Mouse (Mus musculus) myocyte (in vitro differentiated cells): ENCODE data around the gene Gpr12. TPM values are rescaled to one million over a fixed set of nuclear protein-coding genes. Genes with fewer than 3 reads are reported as not detected.
"Not testable (repeated sequence)": the region's sequence is repeated elsewhere in the genome, so short reads cannot be mapped to it uniquely, and the experiment has no call there.

Source experiments
- H3K27me3 ChIP-seq: one replicate; pipeline ENCODE4 v1.6.1; 2011; ENCODE audit not compliant: control insufficient read depth, insufficient read depth, insufficient read length
- H3K36me3 ChIP-seq: one replicate; pipeline ENCODE4 v1.6.1; 2011; ENCODE audit not compliant: control insufficient read depth, insufficient read depth
- H3K4me2 ChIP-seq: one replicate; pipeline ENCODE4 v1.6.1; 2011; ENCODE audit warnings: low read depth, control low read depth
- H3K4me3 ChIP-seq: one replicate; pipeline ENCODE4 v1.5.1; 2011; ENCODE audit warnings: mild to moderate bottlenecking, control low read depth, moderate library complexity
- H3K79me2 ChIP-seq: one replicate; pipeline ENCODE4 v1.6.1; 2011; ENCODE audit not compliant: control insufficient read depth, insufficient read depth
- H3ac ChIP-seq: one replicate; pipeline ENCODE4 v1.6.1; 2011; ENCODE audit not compliant: control insufficient read depth, insufficient read length
- CEBPB ChIP-seq: IDR thresholded peaks from 2 replicates; pipeline ENCODE4 v1.6.1; 2011; ENCODE audit warnings: mild to moderate bottlenecking, moderate library complexity; ENCODE audit not compliant: poor library complexity, insufficient read depth, severe bottlenecking
- E2F4 ChIP-seq: IDR thresholded peaks from one replicate; pipeline ENCODE4 v1.6.1; 2011; ENCODE audit warnings: mild to moderate bottlenecking, control low read depth, moderate library complexity; ENCODE audit not compliant: insufficient read depth
- MAX ChIP-seq: IDR thresholded peaks from one replicate; pipeline ENCODE4 v1.6.1; 2011; ENCODE audit warnings: low read depth, mild to moderate bottlenecking, control low read depth
- MYOD1 ChIP-seq, 3 experiments: IDR thresholded peaks; one replicate each; pipeline ENCODE4 v1.6.1; 2011; ENCODE audit warnings: control low read depth in 2 of 3, low read depth in 2 of 3, mild to moderate bottlenecking in 2 of 3, moderate library complexity in 1 of 3; ENCODE audit not compliant: insufficient read length in 2 of 3, control insufficient read depth in 1 of 3
- MYOG ChIP-seq, 3 experiments: IDR thresholded peaks; one replicate each; pipeline ENCODE4 v1.6.1; 2011; ENCODE audit warnings: control low read depth in 2 of 3, low read depth in 2 of 3, mild to moderate bottlenecking in 2 of 3; ENCODE audit not compliant: insufficient read length in 2 of 3, control insufficient read depth in 1 of 3, insufficient read depth in 1 of 3
- POLR2A ChIP-seq: IDR thresholded peaks from one replicate; pipeline ENCODE4 v1.6.1; 2011; ENCODE audit warnings: low read depth, mild to moderate bottlenecking, control low read depth, moderate library complexity; ENCODE audit not compliant: insufficient read length
- POLR2AphosphoS2 ChIP-seq: IDR thresholded peaks from one replicate; pipeline ENCODE4 v1.6.1; 2011; ENCODE audit warnings: low read depth, control low read depth; ENCODE audit not compliant: insufficient read length
- REST ChIP-seq: IDR thresholded peaks from one replicate; pipeline ENCODE4 v1.6.1; 2011; ENCODE audit warnings: mild to moderate bottlenecking, control low read depth, moderate library complexity; ENCODE audit not compliant: insufficient read depth, insufficient read length
- SRF ChIP-seq: IDR thresholded peaks from one replicate; pipeline ENCODE4 v1.6.1; 2011; ENCODE audit warnings: low read depth; ENCODE audit not compliant: control insufficient read depth, insufficient read length
- TCF12 ChIP-seq: IDR thresholded peaks from one replicate; pipeline ENCODE4 v1.6.1; 2011; ENCODE audit warnings: mild to moderate bottlenecking, control low read depth; ENCODE audit not compliant: poor library complexity, insufficient read depth, severe bottlenecking
- TCF3 ChIP-seq: IDR thresholded peaks from one replicate; pipeline ENCODE4 v1.6.1; 2011; ENCODE audit warnings: low read depth, control low read depth; ENCODE audit not compliant: insufficient read length
- USF1 ChIP-seq: IDR thresholded peaks from one replicate; pipeline ENCODE4 v1.6.1; 2011; ENCODE audit warnings: low read depth, mild to moderate bottlenecking, control low read depth, moderate library complexity
- polyA plus RNA-seq: library from polyadenylated mRNA; unstranded; fragments of >200 nt; fragmentation: generic; extraction: Trizol; gene quantifications from one replicate; pipeline ENCODE4 v1.2.1, GENCODE M21; 2012; ENCODE audit warnings: missing spikeins

Gpr12 gene
- polyA plus RNA-seq, 1 experiment = not detected

- Histone ChIP-seq H3K27me3 (peaks cover 5% of the 10 kb centered on the region), H3K4me2 (no peak overlapping the region), H3ac (no peak overlapping the region), H3K79me2 (no peaks in the 10 kb centered on the region), H3K4me3 (no peak overlapping the region), H3K36me3 (no peaks in the 10 kb centered on the region)
- TF ChIP-seq POLR2A (no peak), REST (no peak), TCF12 (no peak), MYOG (IDR thresholded peaks at IDR 0.05; ENCODE audit: control insufficient read depth in 1 of 3, insufficient read depth in 1 of 3, insufficient read length in 2 of 3, low read depth in 2 of 3) (no peak), MAX (no peak), POLR2AphosphoS2 (no peak), USF1 (no peak), MYOD1 (IDR thresholded peaks at IDR 0.05; ENCODE audit: control insufficient read depth in 1 of 3, insufficient read length in 2 of 3, low read depth in 2 of 3) (no peak), SRF (no peak), TCF3 (no peak), CEBPB (no peak), E2F4 (no peak)
Observed at GRCm38 (mm10) chr5:146609646-146610045, 24.6 kb upstream of the Gpr12 start.

DNA sequence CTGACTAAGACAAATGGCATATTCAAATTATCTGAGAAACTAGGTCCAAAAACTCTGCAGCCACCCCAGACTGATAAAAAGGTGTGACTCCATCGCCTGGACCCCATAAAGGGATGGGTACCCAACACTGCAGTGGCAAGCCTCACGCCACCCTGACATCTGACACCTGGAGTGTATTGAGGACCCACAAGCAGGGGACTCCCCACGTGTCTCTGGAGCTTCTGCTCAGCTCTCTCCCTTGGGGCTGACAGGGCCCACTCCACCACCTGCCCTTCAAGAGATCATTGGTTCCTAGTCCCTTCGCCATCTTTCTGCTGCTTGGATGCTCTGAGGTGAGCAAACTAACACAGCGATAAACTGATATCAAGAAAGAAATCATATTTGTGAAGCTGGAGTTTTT is 22.8 kb upstream of the Gpr12 start:
- Histone ChIP-seq H3K36me3 (no peaks in the 10 kb centered on the region), H3K4me2 (no peak overlapping the region), H3ac (no peak overlapping the region)

DNA sequence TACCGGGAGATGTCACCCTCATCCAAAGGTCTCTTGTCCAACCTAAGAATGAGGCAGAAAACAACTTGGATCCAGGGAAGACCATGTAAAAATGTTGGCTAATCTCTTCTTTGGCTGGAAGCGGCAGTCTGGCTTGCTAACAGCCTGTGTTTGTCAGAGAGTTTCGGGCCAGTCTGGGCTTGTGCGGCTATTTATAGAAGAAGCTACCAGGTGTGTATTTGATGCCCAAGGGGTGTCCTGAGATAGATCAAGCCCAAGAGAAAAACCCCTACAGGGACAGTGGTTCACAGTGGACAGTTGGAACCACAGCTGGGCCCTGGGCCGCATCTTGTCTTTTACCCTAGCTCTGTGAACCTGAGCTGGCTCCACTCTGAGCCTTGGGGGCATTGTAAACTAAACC is 21.9 kb upstream of the Gpr12 start:
- no peak overlapping the region for H3K4me2 ChIP-seq
- no peaks in the 10 kb centered on the region for H3K79me2 ChIP-seq
- peaks cover 5% of the 10 kb centered on the region for H3K27me3 ChIP-seq
- no peak overlapping the region for H3K4me3 ChIP-seq
- TF ChIP-seq POLR2A = no peak
- TF ChIP-seq USF1 = no peak
- TF ChIP-seq TCF12 = no peak
- TF ChIP-seq E2F4 = no peak
- TF ChIP-seq TCF3 = no peak
- TF ChIP-seq MAX = no peak
- TF ChIP-seq MYOD1 (IDR thresholded peaks at IDR 0.05; ENCODE audit: control insufficient read depth in 1 of 3, insufficient read length in 2 of 3, low read depth in 2 of 3) = no peak
- no peak for TF ChIP-seq SRF
- no peak for TF ChIP-seq CEBPB
- no peak for TF ChIP-seq POLR2AphosphoS2
- TF ChIP-seq REST = no peak
- no peaks in the 10 kb centered on the region for H3K36me3 ChIP-seq
- H3ac ChIP-seq = no peak overlapping the region

More for the DNA sequence above, 22.8 kb upstream of the Gpr12 start:
- Histone ChIP-seq H3K79me2 (no peaks in the 10 kb centered on the region), H3K4me3 (no peak overlapping the region), H3K27me3 (peaks cover 5% of the 10 kb centered on the region)
- no peak for TF ChIP-seq MYOD1 (IDR thresholded peaks at IDR 0.05; ENCODE audit: control insufficient read depth in 1 of 3, insufficient read length in 2 of 3, low read depth in 2 of 3)
- no peak for TF ChIP-seq POLR2A
- no peak for TF ChIP-seq MYOG (IDR thresholded peaks at IDR 0.05; ENCODE audit: control insufficient read depth in 1 of 3, insufficient read depth in 1 of 3, insufficient read length in 2 of 3, low read depth in 2 of 3)
- no peak for TF ChIP-seq SRF
- no peak for TF ChIP-seq TCF3
- TF ChIP-seq POLR2AphosphoS2 = no peak
- no peak for TF ChIP-seq TCF12
- TF ChIP-seq E2F4 = no peak
- TF ChIP-seq REST = no peak
- TF ChIP-seq CEBPB = no peak
- no peak for TF ChIP-seq MAX
- TF ChIP-seq USF1 = no peak

- Histone ChIP-seq H3K4me2 (no peak overlapping the region), H3K4me3 (no peak overlapping the region), H3K27me3 (peaks cover 5% of the 10 kb centered on the region), H3K79me2 (no peaks in the 10 kb centered on the region), H3K36me3 (no peaks in the 10 kb centered on the region), H3ac (no peak overlapping the region)
- TF ChIP-seq POLR2A (no peak), USF1 (no peak), REST (no peak), MYOD1 (IDR thresholded peaks at IDR 0.05; ENCODE audit: control insufficient read depth in 1 of 3, insufficient read length in 2 of 3, low read depth in 2 of 3) (no peak), CEBPB (no peak), MYOG (IDR thresholded peaks at IDR 0.05; ENCODE audit: control insufficient read depth in 1 of 3, insufficient read depth in 1 of 3, insufficient read length in 2 of 3, low read depth in 2 of 3) (no peak), MAX (no peak), POLR2AphosphoS2 (no peak), TCF3 (no peak), TCF12 (no peak), E2F4 (no peak), SRF (no peak)
Observed at GRCm38 (mm10) chr5:146606221-146606620, 21.2 kb upstream of the Gpr12 start.

- TF ChIP-seq MYOG (IDR thresholded peaks at IDR 0.05; ENCODE audit: control insufficient read depth in 1 of 3, insufficient read depth in 1 of 3, insufficient read length in 2 of 3, low read depth in 2 of 3) = no peak
- TF ChIP-seq POLR2A = no peak
- TF ChIP-seq MYOD1 (IDR thresholded peaks at IDR 0.05; ENCODE audit: control insufficient read depth in 1 of 3, insufficient read length in 2 of 3, low read depth in 2 of 3) = no peak
- TF ChIP-seq USF1 = no peak
- no peak for TF ChIP-seq TCF3
- no peak for TF ChIP-seq POLR2AphosphoS2
- TF ChIP-seq TCF12 = no peak
- no peak for TF ChIP-seq E2F4
- no peak for TF ChIP-seq CEBPB
- no peak for TF ChIP-seq SRF
- no peak for TF ChIP-seq MAX
- no peak for TF ChIP-seq REST
- H3K4me2 ChIP-seq = no peak overlapping the region
- no peaks in the 10 kb centered on the region for H3K79me2 ChIP-seq
- no peak overlapping the region for H3ac ChIP-seq
- no peaks in the 10 kb centered on the region for H3K27me3 ChIP-seq
- H3K4me3 ChIP-seq = no peak overlapping the region
- H3K36me3 ChIP-seq = no peaks in the 10 kb centered on the region
Observed at GRCm38 (mm10) chr5:146599970-146600369, 14.9 kb upstream of the Gpr12 start.

- not testable (repeated sequence) for H3K27me3 ChIP-seq, H3K79me2 ChIP-seq, H3K4me2 ChIP-seq, H3K36me3 ChIP-seq, H3ac ChIP-seq, H3K4me3 ChIP-seq
Observed at GRCm38 (mm10) chr5:146599216-146599615, 14.2 kb upstream of the Gpr12 start.
